Mouse (Mus musculus) CH12F3 (cell line): Measurements from ENCODE around the gene Runx1.

Experiments
- in situ Hi-C: fragments of 300-500 bp; cut with MboI; formaldehyde crosslinking; loops from 2 replicates; pipeline ENCODE4 v1.14.3; 2020; ENCODE audit warnings: low sequenced_read_pairs

Gene Runx1

DNA sequence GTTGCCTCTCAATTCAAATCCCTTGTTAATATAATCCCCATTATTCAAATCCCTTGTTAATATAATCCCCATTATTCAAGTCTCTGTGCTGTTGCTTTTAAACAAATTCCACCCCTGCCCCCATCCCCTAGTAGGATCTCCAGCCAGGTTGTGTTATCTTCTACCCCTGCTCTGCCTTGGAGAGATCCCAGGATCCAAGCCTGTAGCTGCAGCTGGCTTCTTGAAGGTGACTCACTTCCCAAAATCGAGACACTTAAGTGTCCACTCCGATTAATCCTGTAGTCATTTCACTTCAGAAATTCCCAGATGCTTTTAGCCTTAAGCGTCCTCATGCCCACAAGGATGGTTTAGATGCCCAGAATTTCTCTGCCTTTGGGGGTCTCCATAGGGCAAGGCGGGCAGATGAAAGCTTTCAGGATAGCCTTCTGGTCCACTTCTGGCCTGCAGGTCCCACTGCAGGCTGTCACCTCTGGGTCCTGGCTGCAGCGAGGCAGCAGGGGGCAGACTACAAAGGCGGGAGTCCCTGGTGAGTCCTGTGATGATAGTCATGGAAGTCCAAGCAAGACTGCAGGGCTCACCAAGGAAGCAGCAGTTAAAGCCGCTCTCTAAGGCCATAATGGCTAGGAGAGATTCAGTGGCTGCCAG lies 1.8 kb upstream of the Runx1 start:
- in situ Hi-C loops: no loop called here

- in situ Hi-C loops: no loop called here
These were observed 734 bp upstream of the Runx1 start for GRCm38 (mm10) chr16:92826683-92827082.

DNA sequence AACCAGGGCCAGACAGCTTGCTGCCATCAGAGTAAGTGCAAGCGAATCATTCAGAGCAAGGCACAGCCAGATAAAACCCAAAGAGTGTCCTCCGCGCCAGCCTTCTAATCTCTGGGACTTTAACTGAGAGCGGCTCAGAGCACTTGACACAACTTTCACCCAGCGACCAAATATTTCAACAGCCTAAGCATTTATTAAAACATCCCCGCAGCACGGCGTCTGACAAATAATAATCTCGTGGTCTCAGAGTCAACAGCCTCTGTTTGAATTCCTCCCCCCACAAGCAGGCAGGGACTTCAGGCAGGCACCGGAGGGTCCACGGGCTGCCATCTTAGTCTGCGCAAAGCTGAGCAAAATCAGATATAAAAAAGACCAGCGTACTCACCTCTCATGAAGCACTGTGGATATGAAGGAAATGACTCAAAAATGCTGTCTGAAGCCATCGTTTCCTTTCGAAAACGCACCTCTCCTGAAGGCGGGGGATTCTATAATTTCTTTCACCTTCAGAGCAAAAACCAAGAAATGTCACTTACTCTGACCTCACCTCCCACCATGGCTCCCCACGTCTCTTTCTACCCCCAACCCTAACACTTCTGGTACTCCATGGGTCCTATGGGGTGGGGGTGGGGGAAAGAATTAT lies 625 bp downstream of the Runx1 start:
- in situ Hi-C loops: no loop called here

DNA sequence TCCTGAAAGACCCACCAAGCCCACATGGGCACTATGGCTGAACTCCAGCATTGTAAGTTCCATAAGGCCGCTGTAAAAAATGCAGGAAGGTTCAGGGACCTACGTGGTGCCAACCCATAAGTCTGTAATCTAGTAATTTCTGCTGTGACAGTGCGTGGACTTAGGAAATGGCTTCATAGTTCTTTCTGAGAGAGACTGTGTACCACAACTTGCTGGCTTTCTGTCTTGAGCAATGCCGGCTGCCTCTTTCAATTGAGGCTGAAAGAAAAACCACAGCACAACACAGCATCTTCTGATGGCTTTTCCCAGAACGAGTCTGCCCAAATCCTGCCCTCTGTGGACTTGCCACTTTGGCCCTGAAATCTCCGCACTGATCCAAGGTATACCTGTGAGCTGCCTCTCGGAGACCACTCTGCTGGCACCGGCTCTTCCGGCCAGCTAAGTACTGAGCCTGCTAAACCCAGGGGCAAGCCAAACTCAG lies 1.2 kb downstream of the Runx1 start:
- in situ Hi-C loops: no loop called here

GRCm38 (mm10) chr16:92824003-92824722 lies 1.8 kb downstream of the Runx1 start:
- in situ Hi-C loops: no loop called here

DNA sequence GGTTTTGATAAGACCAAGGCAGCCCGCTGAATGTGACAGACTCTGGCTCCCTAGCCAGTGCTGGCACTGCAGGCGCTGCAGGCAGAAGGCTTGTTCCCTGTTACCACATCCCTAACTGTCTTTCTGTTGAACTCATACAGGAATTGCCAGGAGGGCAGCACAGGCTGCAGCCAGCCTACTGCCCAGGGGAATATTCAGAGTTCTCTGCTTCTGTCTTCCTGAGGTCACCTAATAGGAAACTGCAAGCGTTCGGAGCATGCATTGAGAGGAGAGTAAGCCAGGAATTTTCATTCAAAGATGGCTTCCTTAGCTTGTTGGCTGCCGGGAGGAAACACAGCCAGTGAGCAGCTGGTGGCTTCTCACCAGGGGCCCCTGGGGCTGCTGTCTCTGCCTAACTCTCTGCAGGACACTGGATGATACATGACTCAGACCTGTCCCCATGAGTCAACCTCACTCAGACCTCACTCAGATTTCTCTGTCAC lies 2.5 kb downstream of the Runx1 start:
- in situ Hi-C loops: no loop called here

DNA sequence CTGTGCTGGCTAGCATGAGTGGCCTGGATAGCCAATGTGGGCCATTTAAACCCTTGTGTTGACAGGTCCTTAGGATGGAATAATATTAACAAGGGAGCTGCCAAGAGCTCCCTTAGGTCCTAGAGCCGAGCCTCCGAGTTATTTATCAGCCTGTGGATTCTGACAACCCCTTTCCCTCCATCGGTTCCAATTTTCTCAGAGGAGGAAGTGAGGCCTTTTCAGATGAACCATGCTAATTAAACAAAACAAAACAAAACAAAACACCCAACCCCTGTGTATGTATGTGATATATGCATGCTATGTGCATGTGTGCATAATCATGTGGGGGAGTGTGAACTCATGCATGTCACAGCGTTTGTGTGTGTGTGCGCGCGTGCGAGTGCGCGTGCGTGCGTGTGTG lies 3.3 kb downstream of the Runx1 start:
- in situ Hi-C loops: no loop called here

DNA sequence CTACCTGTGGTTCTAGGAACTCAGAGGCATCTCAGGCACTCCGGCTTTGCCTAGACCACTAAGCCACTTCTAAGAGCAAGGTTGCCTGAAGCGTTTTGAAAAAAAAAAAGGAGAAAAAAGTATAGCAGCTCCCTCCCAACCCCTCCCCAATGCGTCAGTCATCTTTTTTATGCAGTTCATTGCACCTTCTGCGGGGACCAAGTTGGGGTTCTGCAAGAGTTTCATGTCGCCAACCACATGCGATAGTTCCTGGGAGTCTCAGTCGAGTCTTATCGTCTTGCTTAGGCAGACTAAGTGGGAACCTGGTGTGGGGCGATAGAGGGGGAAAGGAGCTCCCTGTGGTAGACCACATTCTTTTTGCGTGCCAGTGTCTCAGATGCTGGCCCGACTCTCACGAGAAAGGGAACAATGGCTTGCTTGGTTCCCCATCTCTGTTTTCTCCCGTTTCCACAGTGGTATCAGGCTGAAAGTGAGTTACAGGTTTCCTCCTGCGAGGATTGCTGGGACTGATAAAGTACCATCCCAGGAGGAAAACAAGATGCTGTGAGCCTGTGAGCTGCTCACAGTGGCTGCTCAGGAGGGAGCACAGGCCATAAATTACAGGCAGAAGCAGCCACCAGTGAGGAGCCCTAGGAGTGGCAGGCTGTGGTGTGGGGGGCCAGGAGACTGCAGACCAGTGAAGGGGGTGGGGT lies 3.9 kb downstream of the Runx1 start:
- in situ Hi-C loops: no loop called here

- in situ Hi-C loops: no loop called here
These were observed 4.4 kb downstream of the Runx1 start for GRCm38 (mm10) chr16:92821596-92821937.

DNA sequence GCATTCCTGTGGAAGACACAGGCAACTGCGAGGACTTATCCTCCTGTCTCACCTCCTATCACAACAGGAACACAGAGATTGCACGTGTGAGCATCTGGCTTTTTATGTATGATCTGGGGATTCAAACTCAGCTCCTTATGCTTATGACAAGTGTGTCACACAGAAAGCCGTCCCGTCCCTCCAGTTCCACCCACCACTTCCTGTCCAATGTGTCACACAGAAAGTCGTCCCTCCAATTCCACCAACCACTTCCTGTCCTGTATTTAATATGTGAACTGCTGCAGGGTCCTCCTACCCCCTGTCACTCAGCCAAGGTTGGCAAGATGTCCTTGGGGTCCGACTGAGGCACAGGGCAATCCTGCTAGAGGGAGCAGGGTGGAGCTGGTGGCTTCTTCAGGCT lies 5.5 kb downstream of the Runx1 start:
- in situ Hi-C loops: no loop called here

DNA sequence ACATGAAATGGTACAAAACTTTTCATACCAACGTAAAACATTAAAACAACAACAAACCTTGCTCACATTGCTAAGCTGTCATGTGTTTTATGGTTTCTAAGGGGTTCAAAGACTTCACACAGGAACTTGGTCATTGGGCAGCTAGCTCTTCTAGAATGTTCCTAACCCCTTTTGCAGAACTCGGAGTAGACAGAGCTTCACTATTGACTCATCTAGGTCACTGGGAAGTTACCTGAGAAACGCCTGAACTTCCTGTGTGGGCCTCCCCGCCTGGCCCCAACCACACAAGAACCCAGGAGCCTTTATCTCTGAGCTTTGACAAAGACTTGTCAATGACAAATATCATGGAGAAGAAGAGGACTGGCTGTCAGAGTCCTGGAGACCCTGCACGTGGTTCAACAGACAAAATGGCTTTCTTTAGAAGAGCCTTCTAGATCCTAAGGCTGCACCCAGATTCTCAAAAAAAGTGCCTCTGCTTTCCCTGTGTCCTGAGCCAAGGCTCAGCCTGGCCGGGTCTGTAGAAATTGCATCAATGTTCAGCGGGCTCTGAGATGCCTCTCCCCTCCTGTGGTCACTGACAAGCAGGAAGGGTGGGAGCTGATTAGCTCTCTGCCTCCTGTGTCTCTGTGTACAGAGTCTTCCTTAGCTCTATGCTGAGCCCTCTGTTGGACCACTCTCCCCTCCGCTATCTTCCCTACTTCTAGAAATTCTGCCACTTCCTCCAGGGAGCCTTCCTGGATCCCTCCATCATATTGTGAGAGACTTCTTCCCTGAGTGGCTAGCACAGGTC lies 7.3 kb downstream of the Runx1 start:
- in situ Hi-C loops: no loop called here

DNA sequence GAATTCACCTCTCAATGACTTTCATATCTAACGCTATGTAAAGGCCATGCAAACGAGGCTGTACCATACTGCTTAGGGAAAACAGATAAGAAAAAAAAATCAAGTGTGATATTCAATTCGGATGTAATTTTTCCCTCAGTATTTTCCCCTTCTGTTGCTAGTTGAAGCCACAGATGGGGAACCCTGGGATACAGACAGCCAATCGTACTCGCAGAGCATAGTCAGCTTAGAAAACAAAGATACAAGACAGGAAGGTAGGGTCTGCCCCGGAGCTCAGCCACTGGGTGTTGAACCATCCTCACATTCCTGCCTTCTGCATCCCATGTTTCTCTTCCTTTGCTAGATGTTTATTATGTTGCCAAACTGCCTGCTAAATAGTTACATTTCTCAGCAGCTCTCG lies 9.9 kb downstream of the Runx1 start:
- in situ Hi-C loops: no loop called here

- in situ Hi-C loops: no loop called here
These were observed 10.8 kb downstream of the Runx1 start for GRCm38 (mm10) chr16:92815195-92815527.

- in situ Hi-C loops: no loop called here
These were observed 11.4 kb downstream of the Runx1 start for GRCm38 (mm10) chr16:92814366-92815194.

DNA sequence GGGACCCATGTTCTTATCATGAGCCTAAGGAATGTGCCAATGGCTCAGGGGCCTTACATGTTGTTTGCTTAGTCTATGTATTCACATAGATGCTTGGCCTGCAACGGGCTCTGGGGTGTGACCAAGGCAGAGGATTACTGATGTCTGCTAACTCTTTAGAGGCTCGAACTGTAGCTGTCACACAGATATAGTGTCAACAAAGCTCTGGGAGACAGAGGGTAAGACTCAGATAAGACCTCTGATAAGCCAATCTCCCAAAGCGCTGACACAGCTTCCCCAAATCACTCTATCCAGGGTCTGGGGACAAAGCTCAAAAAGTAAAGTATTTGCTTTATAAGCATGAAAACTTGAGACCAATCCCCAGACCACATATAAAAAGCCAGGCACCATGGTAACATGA lies 13.5 kb downstream of the Runx1 start:
- in situ Hi-C loops: no loop called here

- in situ Hi-C loops: no loop called here
These were observed 15.2 kb downstream of the Runx1 start for GRCm38 (mm10) chr16:92810568-92811240.

GRCm38 (mm10) chr16:92807772-92808171 lies 18.2 kb downstream of the Runx1 start:
- in situ Hi-C loops: no loop called here

- in situ Hi-C loops: no loop called here
These were observed 22.8 kb downstream of the Runx1 start for GRCm38 (mm10) chr16:92803076-92803580.

GRCm38 (mm10) chr16:92801567-92801966 lies 24.4 kb downstream of the Runx1 start:
- in situ Hi-C loops: no loop called here
